Mouse (Mus musculus) heart, adult 2 months (tissue): Measurements from ENCODE around the gene Dlg1. TPM values are rescaled to one million over a fixed set of nuclear protein-coding genes. Genes with fewer than 3 reads are reported as not detected.

ENCODE experiments used
- DNase-seq, 2 experiments: peaks; one replicate each; pipeline ENCODE4 v3.0.0; 2021
- H3K27ac ChIP-seq: fragments of 200-600 bp; 2 replicates; pipeline ENCODE4 v1.8.1; 2022
- H3K27me3 ChIP-seq: fragments of 200-500 bp; 2 replicates; pipeline ENCODE4 v1.6.1; 2012; ENCODE audit warnings: mild to moderate bottlenecking, low read length, inconsistent platforms, mixed read lengths; ENCODE audit not compliant: control insufficient read depth, insufficient read depth
- H3K36me3 ChIP-seq: fragments of 200-500 bp; 2 replicates; pipeline ENCODE4 v1.6.1; 2012; ENCODE audit warnings: low read length, inconsistent platforms; ENCODE audit not compliant: control insufficient read depth, insufficient read depth
- H3K4me1 ChIP-seq: fragments of 200-500 bp; 2 replicates; pipeline ENCODE4 v1.6.1; 2011; ENCODE audit warnings: low read length; ENCODE audit not compliant: control insufficient read depth, insufficient read depth
- H3K4me3 ChIP-seq: fragments of 200-600 bp; 2 replicates; pipeline ENCODE4 v1.8.1; 2022
- H3K79me2 ChIP-seq: fragments of 200-500 bp; replicated peaks from 2 replicates; pipeline ENCODE4 v1.6.1; 2012; ENCODE audit warnings: mild to moderate bottlenecking, inconsistent platforms, low read length, moderate library complexity, mixed read lengths; ENCODE audit not compliant: control insufficient read depth, insufficient read depth
- H3K9ac ChIP-seq: fragments of 200-500 bp; 2 replicates; pipeline ENCODE4 v1.6.1; 2012; ENCODE audit warnings: low read depth, mild to moderate bottlenecking, control low read depth, inconsistent platforms, low read length, mixed read lengths
- CTCF ChIP-seq: fragments of 200-600 bp; IDR thresholded peaks from 2 replicates; pipeline ENCODE4 v1.8.1; 2022; ENCODE audit warnings: antibody characterized with exemption, mild to moderate bottlenecking, moderate library complexity
- EP300 ChIP-seq: fragments of 200-500 bp; IDR thresholded peaks from 2 replicates; pipeline ENCODE4 v1.6.1; 2011; ENCODE audit warnings: low read depth, low read length, control low read depth; ENCODE audit not compliant: insufficient read depth
- POLR2A ChIP-seq: fragments of 200-500 bp; IDR thresholded peaks from 2 replicates; pipeline ENCODE4 v1.6.1; 2011; ENCODE audit warnings: mild to moderate bottlenecking, low read depth, low read length, control low read depth; ENCODE audit not compliant: insufficient read depth
- WGBS: fragments of 180-500 bp; shearing (Covaris S2); methylation state at CpG from one replicate; pipeline ENCODE4 v1.1.7; 2018; 5-methylcytosine and 5-hydroxymethylcytosine counted together
- intact Hi-C: fragments of 180-260 bp; cut with DNase I; formaldehyde crosslinking; loops from one replicate; pipeline ENCODE4 v1.15.1; 2025
- long read RNA-seq: library from polyadenylated mRNA; stranded (forward); transcript quantifications from one replicate; pipeline ENCODE4 v2.0.0, GENCODE M21; 2021
- polyA plus RNA-seq: library from polyadenylated mRNA; depleted of rRNA; stranded (reverse); fragments of >200 nt; gene quantifications from 2 replicates; pipeline ENCODE4 v1.2.3, GENCODE M21; 2012; rRNA removed
- total RNA-seq, 2 experiments: library from RNA; stranded (reverse); gene quantifications; 2 replicates each; pipeline ENCODE4 v1.2.3; 2021

Gene Dlg1
- total RNA-seq (10 to 100 TPM; 56.2 to 61.9 TPM), polyA plus RNA-seq (14.9 and 36.5 TPM in 2 replicates)
- long read RNA-seq, full-length matches to known transcripts: 6 of 37 reads
- long read RNA-seq, partial matches to known transcripts: 3 of 37 reads
- long read RNA-seq, other reads (novel, unspliced or antisense): 28 of 37 reads

DNA sequence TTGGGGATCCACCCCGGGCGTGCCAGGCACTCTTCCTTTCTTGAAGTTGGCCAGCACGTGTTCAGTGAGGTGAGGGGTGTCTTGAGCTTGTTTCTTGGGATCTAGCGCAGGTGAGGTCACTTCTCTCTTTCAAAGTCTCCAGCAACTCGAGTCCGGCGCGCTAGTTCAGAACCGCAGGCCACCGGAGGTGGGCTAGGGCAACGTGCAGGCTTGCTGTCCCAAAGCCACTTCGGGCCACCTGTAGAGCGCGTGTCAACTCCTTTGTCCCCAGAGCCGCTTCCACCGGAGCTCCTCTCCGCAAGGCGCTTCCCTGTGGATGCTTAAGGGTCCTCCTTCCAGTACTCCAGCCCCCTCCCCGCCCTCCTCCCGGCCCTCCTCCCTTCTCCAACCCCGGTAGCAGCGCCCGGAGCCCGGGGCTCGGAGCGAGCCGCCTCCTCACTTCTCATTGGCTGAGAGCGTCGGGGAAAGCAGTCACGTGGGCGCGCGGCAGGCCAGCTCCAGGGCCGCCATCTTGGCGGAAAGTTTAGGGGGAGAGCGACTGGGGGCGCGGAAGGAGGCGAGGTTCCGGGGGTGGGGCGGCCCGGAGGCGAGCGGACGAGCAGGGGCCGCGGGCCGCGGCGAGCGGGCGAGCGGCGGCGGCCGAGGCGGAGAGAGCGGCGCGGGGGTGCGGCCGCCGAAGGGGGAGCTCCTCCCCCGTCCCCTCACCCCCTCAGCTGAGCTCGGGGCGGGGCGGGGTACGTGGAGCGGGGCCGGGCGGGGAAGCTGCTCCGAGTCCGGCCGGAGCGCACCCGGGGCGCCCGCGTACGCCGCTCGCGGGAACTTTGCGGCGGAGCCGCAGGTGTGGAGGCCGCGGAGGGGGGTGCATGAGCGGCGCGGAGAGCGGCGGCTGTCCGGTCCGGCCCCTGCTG lies at the start of gene Dlg1:
TSS of gene Dlg1 (plus strand) at position 65 of the 908 bp plus-strand sequence.
- H3K27ac ChIP-seq: peak within 1 kb of the TSS; percentile 84
- H3K4me1 ChIP-seq: no peaks in the 10 kb centered on the region; the same call in 1 of the 2 replicates
- H3K36me3 ChIP-seq: peaks cover 19% of the 10 kb centered on the region
- under 1% methylated on average over 75 of the region's 95 CpGs for WGBS
- peak within 1 kb of the TSS; percentile 80 for H3K4me3 ChIP-seq
- H3K9ac ChIP-seq: peak within 1 kb of the TSS; percentile 83
- no peaks in the 10 kb centered on the region for H3K27me3 ChIP-seq
- intact Hi-C loops: loop anchor here (5.0 kb wide), 2 partner anchors 71 to 391 kb away; no protein-coding TSS in a partner anchor
- TF ChIP-seq CTCF (peak; percentile 27; the same call in 1 of the 2 replicates), EP300 (no peak), POLR2A (0 out of 2 replicates have a peak, but pooled peaks have one; percentile 21)
- peaks cover under 1% of the 10 kb centered on the region; the same call in 1 of the 2 replicates for H3K79me2 ChIP-seq
- peak; percentile 89 to 93 for DNase-seq

DNA sequence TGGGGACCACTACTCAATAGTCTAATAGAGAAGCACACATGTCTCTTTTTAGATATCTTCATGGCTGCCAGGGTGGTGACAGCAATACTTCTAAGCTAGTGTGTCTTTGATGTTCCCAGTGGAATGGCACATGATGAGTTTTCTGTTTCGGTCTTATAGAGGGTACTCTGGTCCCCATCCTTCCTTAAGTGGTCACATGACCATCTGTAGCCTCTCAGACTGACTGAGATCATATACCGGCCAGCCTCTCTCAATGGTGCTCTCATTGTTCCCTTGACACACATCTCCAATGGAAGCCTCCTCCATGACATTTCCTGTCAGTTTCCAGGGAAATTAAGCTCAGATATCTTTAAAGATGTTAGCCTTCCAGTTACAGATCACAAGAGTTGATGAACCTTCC lies 46.9 kb upstream of the Dlg1 start:
- no peak overlapping the region for H3K4me3 ChIP-seq
- TF ChIP-seq POLR2A (no peak), CTCF (no peak), EP300 (no peak)
- no peak overlapping the region for H3K9ac ChIP-seq
- H3K27me3 ChIP-seq: no peaks in the 10 kb centered on the region
- H3K36me3 ChIP-seq: no peaks in the 10 kb centered on the region
- WGBS: 65% methylated on average over 2 of the region's 2 CpGs
- intact Hi-C loops: no loop called here
- no peak overlapping the region for H3K27ac ChIP-seq
- H3K4me1 ChIP-seq: peaks cover 7% of the 10 kb centered on the region
- H3K79me2 ChIP-seq: no peaks in the 10 kb centered on the region
- DNase-seq: no peak

DNA sequence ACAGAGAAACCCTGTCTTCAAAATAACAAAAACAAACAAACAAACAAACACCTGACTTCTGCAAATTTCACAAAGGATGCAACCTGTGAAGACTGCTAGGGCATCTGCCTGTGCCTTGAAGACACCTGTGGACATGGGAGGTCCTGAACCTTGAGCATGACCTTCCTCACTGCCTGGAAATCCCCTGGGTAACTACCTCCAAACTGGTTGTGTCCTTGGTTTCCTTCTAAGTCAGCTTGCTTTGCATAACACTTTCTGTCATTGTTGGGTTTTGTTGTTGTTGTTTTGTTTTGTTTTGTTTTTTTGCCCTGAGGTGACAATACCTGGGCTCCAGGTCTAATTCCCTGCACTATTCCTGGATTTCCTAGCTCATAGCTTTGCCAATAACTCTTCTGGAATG lies 46.1 kb upstream of the Dlg1 start:
- no peaks in the 10 kb centered on the region for H3K79me2 ChIP-seq
- intact Hi-C loops: no loop called here
- H3K36me3 ChIP-seq: no peaks in the 10 kb centered on the region
- H3K4me3 ChIP-seq: no peak overlapping the region
- H3K4me1 ChIP-seq: peaks cover 7% of the 10 kb centered on the region
- no peaks in the 10 kb centered on the region for H3K27me3 ChIP-seq
- DNase-seq: no peak
- no peak overlapping the region for H3K27ac ChIP-seq
- H3K9ac ChIP-seq: no peak overlapping the region
- TF ChIP-seq POLR2A (no peak), CTCF (no peak), EP300 (no peak)

DNA sequence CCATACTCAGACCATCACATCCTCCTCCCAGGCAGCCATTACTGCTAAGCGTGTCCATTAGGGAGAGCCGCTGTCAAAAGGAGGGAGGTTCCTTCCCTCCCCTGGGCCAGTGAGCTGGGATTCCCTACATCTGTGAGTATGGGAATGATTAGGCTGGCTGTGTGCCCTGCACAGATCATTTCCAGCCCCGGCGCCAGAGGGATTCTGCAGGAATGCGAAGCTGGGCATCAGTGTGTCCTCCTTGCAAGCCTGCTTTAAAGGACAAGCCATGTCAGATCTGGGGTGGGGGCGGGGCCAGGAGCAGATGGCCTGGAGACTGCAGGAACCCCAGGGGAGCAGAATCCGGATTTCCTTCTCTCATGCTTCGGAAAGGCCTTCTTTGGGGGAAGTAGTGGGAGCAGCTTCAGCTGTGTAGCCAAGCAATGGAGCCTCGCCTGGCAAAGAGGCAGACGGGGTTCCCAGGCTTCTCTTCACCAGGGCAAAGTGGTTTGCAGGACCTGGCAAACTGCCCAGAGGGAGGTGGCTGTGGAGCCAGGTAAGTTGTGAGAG lies 45.3 kb upstream of the Dlg1 start:
- H3K79me2 ChIP-seq: no peaks in the 10 kb centered on the region

DNA sequence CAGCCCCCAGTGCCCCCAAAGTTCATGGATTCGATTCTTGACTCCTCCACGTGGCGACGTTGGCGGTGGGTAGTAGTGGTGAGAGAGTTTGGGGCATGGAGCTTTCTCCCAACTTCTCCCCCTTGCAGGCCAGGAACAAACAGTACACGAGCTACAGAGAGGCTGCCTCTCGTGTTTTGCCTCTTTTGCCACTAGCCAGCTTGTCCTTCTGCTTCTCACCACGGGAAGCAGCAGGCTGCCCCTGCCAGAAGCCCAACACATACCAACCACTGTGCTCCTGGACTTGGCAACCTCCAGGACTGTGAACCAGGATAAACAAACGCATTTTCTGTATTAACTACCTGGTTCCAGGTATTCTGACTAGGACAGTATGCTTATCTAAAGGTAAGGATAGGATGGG lies 44.6 kb upstream of the Dlg1 start:
- WGBS: 56% methylated on average over 9 of the region's 9 CpGs
- Histone ChIP-seq H3K27ac (peak overlapping the region; percentile 38), H3K9ac (no peak overlapping the region), H3K4me3 (no peak overlapping the region), H3K79me2 (no peaks in the 10 kb centered on the region), H3K4me1 (peaks cover 7% of the 10 kb centered on the region), H3K36me3 (no peaks in the 10 kb centered on the region), H3K27me3 (no peaks in the 10 kb centered on the region)
- DNase-seq: no peak
- intact Hi-C loops: no loop called here
- TF ChIP-seq EP300 (no peak), POLR2A (no peak), CTCF (no peak)

More for the DNA sequence above, 45.3 kb upstream of the Dlg1 start:
- Histone ChIP-seq H3K27me3 (no peaks in the 10 kb centered on the region), H3K4me1 (peaks cover 7% of the 10 kb centered on the region), H3K27ac (peak overlapping the region; percentile 38), H3K4me3 (peak overlapping the region; percentile 19; the same call in 1 of the 2 replicates), H3K36me3 (no peaks in the 10 kb centered on the region), H3K9ac (no peak overlapping the region)
- intact Hi-C loops: no loop called here
- peak; percentile 62 to 69 for DNase-seq
- WGBS: 10% methylated on average over 10 of the region's 10 CpGs
- TF ChIP-seq CTCF: no peak
